Mouse (Mus musculus) stomach, embryonic 16.5 days (tissue): ENCODE measurements around the gene Stpg3. TPM values are rescaled to one million over a fixed set of nuclear protein-coding genes. Genes with fewer than 3 reads are reported as not detected.

Source experiments
- ATAC-seq: fragments of 200-750 bp; cut with Nextera tagmentation; 2 replicates; pipeline ENCODE4 v1.8.0; 2017; ENCODE audit warnings: moderate number of reproducible peaks, moderate TSS enrichment; ENCODE audit not compliant: insufficient read depth, low FRiP score
- H3K27ac ChIP-seq: fragments of 300-500 bp; sonication (generic); 2 replicates; pipeline ENCODE4 v1.5.1; 2014; ENCODE audit warnings: low read length
- H3K27me3 ChIP-seq: fragments of 300-500 bp; sonication (generic); 2 replicates; pipeline ENCODE4 v1.6.1; 2014; ENCODE audit warnings: low read length, control low read depth, mixed read lengths; ENCODE audit not compliant: control insufficient read depth, insufficient read depth
- H3K36me3 ChIP-seq: fragments of 300-500 bp; sonication (generic); 2 replicates; pipeline ENCODE4 v1.6.1; 2014; ENCODE audit warnings: low read length; ENCODE audit not compliant: control insufficient read depth, insufficient read depth
- H3K4me1 ChIP-seq: fragments of 300-500 bp; sonication (generic); 2 replicates; pipeline ENCODE4 v1.6.1; 2014; ENCODE audit warnings: low read length, control low read depth, mixed read lengths; ENCODE audit not compliant: control insufficient read depth, insufficient read depth
- H3K4me2 ChIP-seq: fragments of 300-500 bp; sonication (generic); 2 replicates; pipeline ENCODE4 v1.6.1; 2014; ENCODE audit warnings: low read depth, low read length, mixed read lengths
- H3K4me3 ChIP-seq: fragments of 300-500 bp; sonication (generic); replicated peaks from 2 replicates; pipeline ENCODE4 v1.5.1; 2014; ENCODE audit warnings: mild to moderate bottlenecking, low read length
- H3K9ac ChIP-seq: fragments of 300-500 bp; sonication (generic); 2 replicates; pipeline ENCODE4 v1.6.1; 2014; ENCODE audit warnings: low read length
- H3K9me3 ChIP-seq: fragments of 300-500 bp; sonication (generic); replicated peaks from 2 replicates; pipeline ENCODE4 v1.6.1; 2016; ENCODE audit warnings: low read length, control low read depth; ENCODE audit not compliant: control insufficient read depth
- WGBS: fragments of 180-500 bp; shearing (Covaris S2); extraction: QIAGEN DNeasy Blood & Tissue Kit; methylation state at CpG from one replicate; pipeline ENCODE4 v1.1.7; 2014; 5-methylcytosine and 5-hydroxymethylcytosine counted together
- polyA plus RNA-seq: library from polyadenylated mRNA; unstranded; fragments of >200 nt; fragmentation: Nextera tagmentation; extraction: Ambion mirVana; gene quantifications from 2 replicates; pipeline ENCODE4 v1.2.1, GENCODE M21; 2015

Gene Stpg3
- polyA plus RNA-seq, 1 experiment from 2014 or later = 0.06 TPM

- H3K9me3 ChIP-seq = no peaks in the 10 kb centered on the region
- 46% methylated on average over 8 of the region's 8 CpGs for WGBS
- peaks cover 27% of the 10 kb centered on the region for H3K4me1 ChIP-seq
- peak overlapping the region; percentile 96 for H3K4me2 ChIP-seq
- H3K27ac ChIP-seq = peak overlapping the region; percentile 50
- H3K4me3 ChIP-seq = peak overlapping the region; percentile 57
- 0 out of 2 replicates have a peak, but pooled peaks cover under 1% of the 10 kb centered on the region for H3K36me3 ChIP-seq
- ATAC-seq = no peak
- H3K27me3 ChIP-seq = peaks cover 15% of the 10 kb centered on the region
- peak overlapping the region; percentile 70 for H3K9ac ChIP-seq
These were observed 25.9 kb upstream of the Stpg3 start for GRCm38 (mm10) chr2:25240310-25240709.

GRCm38 (mm10) chr2:25239766-25240165, 25.3 kb upstream of the Stpg3 start:
- H3K4me2 ChIP-seq = no peak overlapping the region
- ATAC-seq = no peak

GRCm38 (mm10) chr2:25238106-25238505, 23.7 kb upstream of the Stpg3 start:
- peaks cover 14% of the 10 kb centered on the region for H3K27me3 ChIP-seq
- H3K36me3 ChIP-seq = no peaks in the 10 kb centered on the region
- ATAC-seq = peak; percentile 23
- H3K4me1 ChIP-seq = peaks cover 27% of the 10 kb centered on the region
- no peaks in the 10 kb centered on the region for H3K9me3 ChIP-seq
- no peak overlapping the region for H3K4me3 ChIP-seq
- H3K9ac ChIP-seq = no peak overlapping the region; the same call in 1 of the 2 replicates
- peak overlapping the region; percentile 82 for H3K27ac ChIP-seq
- H3K4me2 ChIP-seq = no peak overlapping the region

More at GRCm38 (mm10) chr2:25239766-25240165, 25.3 kb upstream of the Stpg3 start:
- Histone ChIP-seq H3K9me3 (no peaks in the 10 kb centered on the region), H3K27me3 (peaks cover 15% of the 10 kb centered on the region), H3K4me3 (peak overlapping the region; percentile 12), H3K27ac (peak overlapping the region; percentile 82; the same call in 1 of the 2 replicates), H3K36me3 (no peaks in the 10 kb centered on the region), H3K4me1 (peaks cover 27% of the 10 kb centered on the region), H3K9ac (peak overlapping the region; percentile 12; the same call in 1 of the 2 replicates)
- WGBS = 78% methylated on average over 3 of the region's 3 CpGs

GRCm38 (mm10) chr2:25237522-25237921, 23.1 kb upstream of the Stpg3 start:
- H3K4me2 ChIP-seq = no peak overlapping the region
- H3K4me3 ChIP-seq = no peak overlapping the region
- H3K4me1 ChIP-seq = peaks cover 26% of the 10 kb centered on the region
- no peaks in the 10 kb centered on the region for H3K9me3 ChIP-seq
- peak; percentile 22; the same call in 1 of the 2 replicates for ATAC-seq
- WGBS = 51% methylated on average over 4 of the region's 4 CpGs
- peak overlapping the region; percentile 82 for H3K27ac ChIP-seq
- peaks cover 9% of the 10 kb centered on the region; the same call in 1 of the 2 replicates for H3K27me3 ChIP-seq
- no peaks in the 10 kb centered on the region for H3K36me3 ChIP-seq
- H3K9ac ChIP-seq = peak overlapping the region; percentile 24; the same call in 1 of the 2 replicates

- Histone ChIP-seq H3K9ac (peak within 1 kb of the TSS; percentile 24; the same call in 1 of the 2 replicates), H3K36me3 (no peaks in the 10 kb centered on the region), H3K27me3 (peaks cover 3% of the 10 kb centered on the region; the same call in 1 of the 2 replicates), H3K9me3 (no peaks in the 10 kb centered on the region), H3K4me2 (no peak within 1 kb of the TSS), H3K4me1 (peaks cover 19% of the 10 kb centered on the region), H3K4me3 (no peak within 1 kb of the TSS), H3K27ac (peak within 1 kb of the TSS; percentile 82)
- whole genome bisulfite sequencing = 35% methylated on average over 8 of the region's 8 CpGs
- no peak for ATAC-seq
These were observed 22.2 kb upstream of the Stpg3 start, which contains the start of gene Rnf224 for GRCm38 (mm10) chr2:25236614-25237013. Gene Rnf224 (minus strand): TSS chr2:25236787.

- no peak overlapping the region for H3K27ac ChIP-seq
- 54% methylated on average over 5 of the region's 5 CpGs for WGBS
- H3K36me3 ChIP-seq = no peaks in the 10 kb centered on the region
- no peak overlapping the region for H3K4me2 ChIP-seq
- no peak overlapping the region for H3K9ac ChIP-seq
- no peak for ATAC-seq
- no peaks in the 10 kb centered on the region for H3K9me3 ChIP-seq
- H3K4me3 ChIP-seq = no peak overlapping the region
- no peaks in the 10 kb centered on the region; the same call in 1 of the 2 replicates for H3K27me3 ChIP-seq
- H3K4me1 ChIP-seq = 0 out of 2 replicates have a peak, but pooled peaks cover 5% of the 10 kb centered on the region
These were observed 20.2 kb upstream of the Stpg3 start for GRCm38 (mm10) chr2:25234551-25235220.

- Histone ChIP-seq H3K4me3 (no peak within 1 kb of the TSS), H3K4me2 (no peak within 1 kb of the TSS), H3K4me1 (peaks cover 2% of the 10 kb centered on the region; the same call in 1 of the 2 replicates), H3K9me3 (no peaks in the 10 kb centered on the region), H3K27me3 (no peaks in the 10 kb centered on the region; the same call in 1 of the 2 replicates), H3K9ac (no peak within 1 kb of the TSS), H3K36me3 (no peaks in the 10 kb centered on the region), H3K27ac (no peak within 1 kb of the TSS)
- ATAC-seq = no peak
- 67% methylated on average over 3 of the region's 3 CpGs for WGBS
These were observed 19.6 kb upstream of the Stpg3 start, which contains the start of gene Slc34a3 for GRCm38 (mm10) chr2:25234050-25234449. Gene Slc34a3 (minus strand): TSS chr2:25234364.

GRCm38 (mm10) chr2:25233421-25233820, 19.0 kb upstream of the Stpg3 start:
- WGBS = 73% methylated on average over 4 of the region's 4 CpGs

GRCm38 (mm10) chr2:25231038-25231437, 16.6 kb upstream of the Stpg3 start:
- H3K4me3 ChIP-seq = no peak overlapping the region
- no peaks in the 10 kb centered on the region for H3K36me3 ChIP-seq
- no peak overlapping the region for H3K4me2 ChIP-seq
- ATAC-seq = no peak
- peaks cover 5% of the 10 kb centered on the region; the same call in 1 of the 2 replicates for H3K4me1 ChIP-seq
- no peak overlapping the region; the same call in 1 of the 2 replicates for H3K9ac ChIP-seq
- no peaks in the 10 kb centered on the region for H3K9me3 ChIP-seq
- 58% methylated on average over 12 of the region's 12 CpGs for WGBS
- no peak overlapping the region for H3K27ac ChIP-seq
- H3K27me3 ChIP-seq = no peaks in the 10 kb centered on the region; the same call in 1 of the 2 replicates

More at GRCm38 (mm10) chr2:25233421-25233820, 19.0 kb upstream of the Stpg3 start:
- Histone ChIP-seq H3K4me2 (no peak overlapping the region), H3K4me3 (no peak overlapping the region), H3K27ac (no peak overlapping the region), H3K36me3 (no peaks in the 10 kb centered on the region), H3K27me3 (no peaks in the 10 kb centered on the region; the same call in 1 of the 2 replicates), H3K9ac (no peak overlapping the region), H3K9me3 (no peaks in the 10 kb centered on the region), H3K4me1 (peaks cover 4% of the 10 kb centered on the region; the same call in 1 of the 2 replicates)
- ATAC-seq = no peak
